Mouse (Mus musculus) cortical plate, adult 2 months (tissue): ENCODE measurements around the gene Fam120b.

ENCODE experiments used
- CTCF ChIP-seq: fragments of 200-500 bp; IDR thresholded peaks from 2 replicates; pipeline ENCODE4 v1.5.1; 2011; ENCODE audit warnings: mild to moderate bottlenecking, control low read depth, low read length; ENCODE audit not compliant: insufficient read depth; ENCODE audit errors: extremely low read depth
- POLR2A ChIP-seq: fragments of 200-500 bp; IDR thresholded peaks from 2 replicates; pipeline ENCODE4 v1.6.1; 2011; ENCODE audit warnings: mild to moderate bottlenecking, low read length, control low read depth; ENCODE audit not compliant: insufficient read depth; ENCODE audit errors: extremely low read depth

DNA sequence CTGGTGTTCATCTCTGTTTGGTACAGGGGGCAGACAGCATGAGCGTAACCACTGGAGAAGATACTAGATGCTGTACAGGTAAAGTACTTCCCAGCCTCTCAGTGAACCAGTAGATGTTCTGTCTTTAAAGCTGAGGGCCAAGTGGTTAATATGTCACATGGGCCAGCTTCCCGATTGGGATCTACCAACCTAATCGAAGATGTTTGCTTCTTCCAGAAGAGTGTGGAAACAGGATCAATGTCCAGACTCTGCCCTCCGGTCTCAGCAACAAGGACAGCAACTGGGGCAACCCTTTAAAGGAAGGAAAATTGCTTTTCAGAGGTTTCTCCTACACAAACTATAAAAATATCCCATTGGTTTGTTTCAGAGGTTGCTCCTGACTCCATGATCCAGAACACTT, 35.5 kb downstream of the Fam120b start:
- TF ChIP-seq CTCF = no peak
- no peak for TF ChIP-seq POLR2A
